Mouse (Mus musculus): ENCODE measurements around the gene Zfp13. TPM values are rescaled to one million over a fixed set of nuclear protein-coding genes. Genes with fewer than 3 reads are reported as not detected.
A peak's percentile ranks its signal among the peaks of the same experiment; 100 is the strongest.
"Not testable (repeated sequence)": the region's sequence is repeated elsewhere in the genome, so short reads cannot be mapped to it uniquely, and the experiment has no call there.

Gene Zfp13
- polyA plus RNA-seq, 1 experiment from 2014 or later, result 30.2 TPM

DNA sequence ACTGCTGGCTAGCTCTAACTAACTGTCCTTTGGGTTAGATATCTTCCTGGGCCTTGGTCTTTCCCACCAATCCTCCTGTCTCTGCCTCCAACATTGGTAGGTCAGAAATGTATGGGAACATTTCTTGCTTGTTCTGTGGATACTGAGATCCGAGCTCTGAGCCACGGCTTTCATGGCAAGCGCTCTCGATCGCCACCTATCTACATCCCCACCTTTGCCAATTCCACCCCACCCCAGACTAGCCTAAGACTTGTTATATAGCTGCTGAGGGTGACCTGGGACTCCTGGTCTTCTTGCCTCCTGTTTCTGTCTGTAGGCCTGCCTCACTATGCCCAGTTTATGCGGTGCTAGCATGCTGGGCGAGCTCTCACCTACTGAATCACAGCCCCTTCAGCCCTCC is 5.1 kb upstream of the Zfp13 start:
- peaks cover 8% of the 10 kb centered on the region; the same call in 1 of the 2 replicates for H3K4me1 ChIP-seq
- H3K9me3 ChIP-seq, result no peaks in the 10 kb centered on the region
- H3K27me3 ChIP-seq, result 0 out of 2 replicates have a peak, but pooled peaks cover 4% of the 10 kb centered on the region
- H3K9ac ChIP-seq (replicated peaks), result no peak overlapping the region
- H3K27ac ChIP-seq (replicated peaks), result no peak overlapping the region
- H3K36me3 ChIP-seq, result no peaks in the 10 kb centered on the region
- 76% methylated on average over 7 of the region's 7 CpGs for WGBS
- no peak overlapping the region for H3K4me3 ChIP-seq
- ATAC-seq (replicated peaks), result no peak
- no peak overlapping the region for H3K4me2 ChIP-seq (replicated peaks)

DNA sequence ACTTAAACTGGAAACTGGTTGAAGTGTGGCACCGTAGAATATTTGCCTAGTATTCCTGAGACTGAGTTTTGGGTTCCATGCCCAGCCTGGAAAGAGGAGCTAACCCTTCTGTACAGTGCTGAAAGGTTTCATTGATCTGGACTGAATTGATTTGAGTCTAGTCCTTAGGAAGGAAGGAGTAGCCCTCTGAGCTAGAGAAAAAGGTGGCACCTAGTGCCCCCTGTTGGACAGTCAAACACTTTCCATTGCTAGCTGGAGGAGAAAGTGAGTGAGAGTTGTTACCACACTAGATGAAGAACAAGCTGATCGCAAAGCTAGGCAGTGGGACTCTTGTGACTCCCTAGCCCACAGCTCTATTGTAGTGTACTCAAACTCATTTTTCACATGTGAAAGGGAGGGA is 4.3 kb upstream of the Zfp13 start:
- WGBS, result 53% methylated on average over 2 of the region's 2 CpGs
- Histone ChIP-seq H3K4me3 (no peak overlapping the region), H3K4me2 (replicated peaks) (no peak overlapping the region), H3K36me3 (no peaks in the 10 kb centered on the region), H3K4me1 (peaks cover 15% of the 10 kb centered on the region; the same call in 1 of the 2 replicates), H3K27me3 (0 out of 2 replicates have a peak, but pooled peaks cover 4% of the 10 kb centered on the region), H3K9me3 (no peaks in the 10 kb centered on the region), H3K9ac (replicated peaks) (no peak overlapping the region), H3K27ac (replicated peaks) (no peak overlapping the region)
- ATAC-seq (replicated peaks), result no peak

DNA sequence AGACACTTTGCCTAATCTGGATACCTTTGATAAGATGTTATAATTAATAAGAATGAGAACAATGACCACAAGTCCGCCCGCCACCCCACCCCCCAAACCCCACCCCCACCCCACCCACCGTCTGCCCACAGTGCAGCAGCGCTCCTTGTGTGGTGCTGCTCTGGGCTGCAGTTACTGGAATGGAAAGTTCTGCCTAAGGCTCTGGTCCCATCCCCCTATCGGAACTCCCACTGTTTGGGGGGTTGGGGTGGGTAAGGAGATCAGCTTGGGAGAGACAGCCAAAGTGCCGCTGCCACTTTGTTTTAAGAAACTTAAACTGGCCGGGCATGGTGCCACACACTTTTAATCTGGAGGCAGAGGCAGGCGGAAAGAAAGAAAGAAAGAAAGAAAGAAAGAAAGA is 3.8 kb upstream of the Zfp13 start:
- Histone ChIP-seq H3K9ac (replicated peaks) (no peak overlapping the region), H3K27me3 (0 out of 2 replicates have a peak, but pooled peaks cover 4% of the 10 kb centered on the region), H3K27ac (replicated peaks) (no peak overlapping the region), H3K4me2 (replicated peaks) (no peak overlapping the region), H3K9me3 (no peaks in the 10 kb centered on the region), H3K4me3 (no peak overlapping the region), H3K36me3 (no peaks in the 10 kb centered on the region), H3K4me1 (peaks cover 18% of the 10 kb centered on the region; the same call in 1 of the 2 replicates)
- no peak for ATAC-seq (replicated peaks)
- WGBS, result 15% methylated on average over 8 of the region's 8 CpGs

DNA sequence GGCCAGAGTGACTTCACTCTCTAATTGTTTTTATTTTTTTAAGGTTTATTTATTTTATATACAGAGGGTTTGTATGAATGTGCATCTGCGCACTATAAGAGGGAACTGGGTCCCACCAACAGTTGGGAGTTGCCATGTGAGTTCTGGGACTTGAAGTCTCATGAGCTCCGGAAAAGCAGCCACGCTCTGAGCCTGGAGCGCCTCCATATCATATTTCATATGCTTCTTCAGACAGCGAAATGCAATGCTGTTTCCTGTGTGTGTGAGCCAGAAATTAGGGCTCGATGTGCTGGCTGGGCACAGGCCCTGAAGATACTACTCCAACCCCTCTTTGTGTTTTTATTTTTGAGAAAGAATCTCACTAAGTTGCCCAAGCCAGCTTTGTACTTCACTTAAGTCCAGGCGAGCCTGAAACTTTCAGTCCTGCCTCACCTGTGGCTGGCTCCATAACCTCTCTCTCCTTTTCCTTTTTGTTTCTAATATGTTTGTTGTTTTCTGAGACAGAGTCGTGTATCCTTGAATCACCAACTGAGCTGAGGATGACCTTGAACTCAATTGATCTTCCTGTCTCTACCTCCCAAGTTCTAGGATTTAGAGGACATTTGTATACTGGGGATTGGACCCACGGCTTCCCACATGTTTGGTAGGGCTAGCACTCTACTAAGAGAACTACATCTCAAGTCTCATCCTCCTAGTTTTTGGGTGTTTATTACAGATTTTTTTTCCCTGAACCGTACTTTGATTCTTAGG is 2.7 kb upstream of the Zfp13 start:
- Histone ChIP-seq H3K9me3 (no peaks in the 10 kb centered on the region), H3K4me3 (no peak overlapping the region), H3K27me3 (0 out of 2 replicates have a peak, but pooled peaks cover 4% of the 10 kb centered on the region), H3K4me1 (peaks cover 18% of the 10 kb centered on the region; the same call in 1 of the 2 replicates), H3K27ac (replicated peaks) (no peak overlapping the region), H3K9ac (replicated peaks) (no peak overlapping the region), H3K36me3 (no peaks in the 10 kb centered on the region), H3K4me2 (replicated peaks) (no peak overlapping the region)
- 50% methylated on average over 10 of the region's 10 CpGs for WGBS
- no peak for ATAC-seq (replicated peaks)

DNA sequence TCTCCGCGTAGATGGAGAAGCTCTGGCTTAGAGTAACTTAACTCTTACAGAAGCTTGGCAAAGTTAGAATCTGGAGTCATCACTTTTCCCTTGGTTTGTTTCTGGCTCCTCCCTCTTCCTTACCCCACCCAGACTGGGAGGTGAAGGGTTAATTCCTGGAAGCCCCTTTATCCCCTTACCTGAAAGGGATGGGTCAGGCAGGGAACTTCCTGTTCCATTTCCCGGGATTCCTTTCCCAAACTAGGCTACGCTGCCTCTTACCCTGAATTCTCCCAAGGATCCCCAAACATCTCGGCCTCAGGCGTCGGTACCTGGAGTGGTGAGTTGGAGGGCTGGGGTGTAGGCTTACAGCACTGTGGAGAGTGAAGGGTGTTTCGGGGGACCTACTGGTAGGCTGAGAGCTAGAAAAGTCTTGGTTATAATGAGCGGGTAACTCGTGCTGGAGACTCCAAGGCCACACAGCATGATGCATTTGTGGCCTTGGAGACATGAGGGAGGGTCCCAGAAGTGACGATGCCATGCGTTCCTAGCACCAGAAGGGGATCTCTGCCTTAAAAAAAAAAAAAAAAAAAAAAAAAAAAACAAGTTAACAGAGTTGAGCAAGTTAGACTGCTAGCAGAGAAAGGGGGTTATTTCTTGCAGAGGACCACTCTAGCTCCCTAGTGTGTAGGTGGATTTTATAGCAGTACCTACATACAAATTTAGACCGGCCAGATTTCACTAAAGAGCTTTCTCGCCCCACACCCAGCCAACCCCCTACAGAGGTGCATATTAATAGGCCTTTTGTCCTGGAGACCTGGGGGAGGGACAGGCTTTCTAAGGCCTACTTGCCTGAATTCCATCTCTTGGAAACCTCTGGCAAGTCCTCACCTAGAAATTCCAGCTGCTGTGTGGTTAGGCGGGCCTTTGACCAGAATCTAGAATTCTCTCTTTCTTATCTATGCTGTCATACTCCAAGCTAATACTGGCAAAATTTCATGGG is 1.6 kb upstream of the Zfp13 start, which contains the start of gene Zscan10:
Zscan10 (plus strand) TSS at position 216 of the 982 bp plus-strand sequence.
- peaks cover 18% of the 10 kb centered on the region; the same call in 1 of the 2 replicates for H3K4me1 ChIP-seq
- no peak for ATAC-seq (replicated peaks)
- no peak within 1 kb of the TSS for H3K4me3 ChIP-seq
- no peaks in the 10 kb centered on the region for H3K36me3 ChIP-seq
- no peaks in the 10 kb centered on the region for H3K9me3 ChIP-seq
- H3K27me3 ChIP-seq, result 0 out of 2 replicates have a peak, but pooled peaks cover 4% of the 10 kb centered on the region
- H3K4me2 ChIP-seq (replicated peaks), result peak within 1 kb of the TSS; percentile 54
- no peak within 1 kb of the TSS for H3K9ac ChIP-seq (replicated peaks)
- 29% methylated on average over 15 of the region's 15 CpGs for whole genome bisulfite sequencing
- no peak within 1 kb of the TSS for H3K27ac ChIP-seq (replicated peaks)

DNA sequence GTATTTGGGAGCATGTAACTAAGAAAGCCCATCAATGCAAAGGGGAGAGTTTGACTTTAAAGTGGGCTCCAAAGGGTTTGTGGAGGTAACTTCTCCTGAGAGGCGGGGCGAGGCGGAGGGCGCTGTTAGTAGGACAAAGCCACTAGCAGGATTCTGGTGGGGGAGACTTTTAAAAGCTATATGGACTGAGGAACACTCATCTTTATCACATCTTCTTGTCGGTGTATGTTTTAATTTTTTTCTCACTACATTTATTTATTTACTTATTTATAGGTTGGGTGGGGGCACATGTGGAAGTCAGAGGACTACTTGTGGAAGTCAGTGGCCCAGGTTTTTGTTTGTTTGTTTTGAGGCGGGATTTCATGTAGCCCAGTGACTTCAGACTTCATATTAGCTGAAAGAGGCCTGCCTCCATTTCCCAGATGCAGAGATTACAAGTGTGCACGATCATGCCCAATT is 347 bp upstream of the Zfp13 start:
- H3K9me3 ChIP-seq, result no peaks in the 10 kb centered on the region
- peak overlapping the region; percentile 46 for H3K9ac ChIP-seq (replicated peaks)
- WGBS, result 46% methylated on average over 7 of the region's 7 CpGs
- peak overlapping the region; percentile 45 for H3K4me3 ChIP-seq
- peak overlapping the region; percentile 54 for H3K4me2 ChIP-seq (replicated peaks)
- H3K27me3 ChIP-seq, result 0 out of 2 replicates have a peak, but pooled peaks cover 4% of the 10 kb centered on the region
- peaks cover 18% of the 10 kb centered on the region; the same call in 1 of the 2 replicates for H3K4me1 ChIP-seq
- no peaks in the 10 kb centered on the region for H3K36me3 ChIP-seq
- peak overlapping the region; percentile 41 for H3K27ac ChIP-seq (replicated peaks)
- peak; percentile 6; the same call in 1 of the 2 replicates for ATAC-seq (replicated peaks)

DNA sequence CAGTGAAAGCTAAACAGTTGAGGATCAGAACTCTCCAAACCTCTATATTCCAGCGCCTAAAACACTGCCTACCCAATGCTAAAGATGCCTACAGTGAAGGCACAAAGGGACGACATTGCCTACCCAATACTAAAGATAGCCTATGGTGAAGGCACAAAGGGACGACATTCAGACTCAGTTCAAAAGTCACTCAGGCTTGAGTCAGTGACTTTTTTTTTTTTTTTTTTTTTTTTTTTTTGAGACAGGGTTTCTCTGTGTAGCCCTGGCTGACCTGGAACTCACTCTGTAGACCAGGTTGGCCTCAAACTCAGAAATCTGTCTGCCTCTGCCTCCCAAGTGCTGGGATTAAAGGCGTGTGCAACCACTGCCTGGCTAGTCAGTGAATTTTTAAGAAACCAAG is 4.1 kb downstream of the Zfp13 start:
- WGBS, result 82% methylated on average over 4 of the region's 4 CpGs
- not testable (repeated sequence) for H3K27me3 ChIP-seq; H3K4me2 ChIP-seq (replicated peaks); H3K27ac ChIP-seq (replicated peaks); H3K9ac ChIP-seq (replicated peaks); ATAC-seq (replicated peaks); H3K36me3 ChIP-seq; H3K9me3 ChIP-seq; H3K4me3 ChIP-seq
- H3K4me1 ChIP-seq, result peaks cover 29% of the 10 kb centered on the region

DNA sequence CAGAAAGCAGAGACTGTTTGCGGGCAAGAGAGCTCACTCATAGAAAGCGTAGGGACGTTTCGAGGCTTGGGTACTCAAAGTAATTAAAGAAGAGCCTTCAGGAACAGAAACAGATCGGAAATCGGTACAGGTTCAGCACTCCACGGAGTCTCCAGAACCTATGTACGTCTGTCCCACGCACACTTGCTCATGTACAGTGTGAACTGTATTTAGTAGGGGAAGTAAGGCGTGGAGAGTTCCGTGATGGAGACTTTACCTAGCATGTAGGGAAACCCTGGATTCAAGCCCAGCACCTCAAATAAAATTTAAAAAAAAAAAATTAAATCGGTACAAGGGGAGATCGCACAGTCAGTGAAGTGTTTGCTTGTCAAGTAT is 6.4 kb downstream of the Zfp13 start:
- 14% methylated on average over 13 of the region's 13 CpGs for WGBS
- Histone ChIP-seq H3K36me3 (no peaks in the 10 kb centered on the region), H3K27me3 (no peaks in the 10 kb centered on the region), H3K4me3 (peak overlapping the region; percentile 44), H3K4me2 (replicated peaks) (peak overlapping the region; percentile 60), H3K9ac (replicated peaks) (peak overlapping the region; percentile 50), H3K9me3 (no peaks in the 10 kb centered on the region), H3K27ac (replicated peaks) (peak overlapping the region; percentile 69), H3K4me1 (peaks cover 13% of the 10 kb centered on the region)
- ATAC-seq (replicated peaks), result peak; percentile 74

DNA sequence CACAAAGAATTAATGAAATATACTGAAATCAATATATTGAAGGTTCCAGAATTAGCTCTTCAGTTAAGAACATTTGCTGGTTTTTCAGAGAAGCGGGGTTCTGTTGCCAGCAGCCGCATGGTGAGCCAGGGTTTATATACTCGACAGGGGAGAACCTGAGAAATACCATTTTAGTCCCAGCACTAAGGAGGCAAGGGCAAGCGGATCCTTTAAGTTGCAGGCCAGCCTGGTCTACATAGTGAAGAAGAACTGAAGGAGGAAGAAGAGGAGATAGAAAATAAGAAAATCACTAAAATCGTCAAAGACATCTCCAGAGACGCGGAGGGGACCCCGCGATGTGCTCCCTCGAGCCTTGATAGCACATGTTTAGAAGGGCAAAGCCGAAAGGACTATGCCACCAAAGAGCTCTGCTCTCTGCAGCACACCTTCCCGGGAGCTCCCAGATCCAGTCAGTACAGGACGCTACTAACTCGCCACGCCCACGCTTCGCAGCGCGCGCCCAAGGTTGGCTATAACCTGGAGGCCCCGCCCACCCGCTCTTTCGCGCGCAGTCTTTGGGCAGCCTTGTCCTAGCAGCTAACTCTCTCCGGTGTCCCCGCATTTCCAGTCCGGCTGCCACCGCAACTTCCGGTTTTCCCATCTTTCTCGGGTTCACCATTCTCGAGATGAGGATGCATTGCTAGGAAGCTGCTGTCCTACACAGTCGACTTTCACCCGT is 6.9 kb downstream of the Zfp13 start:
- 8% methylated on average over 34 of the region's 34 CpGs for WGBS
- Histone ChIP-seq H3K9me3 (no peaks in the 10 kb centered on the region), H3K4me3 (peak overlapping the region; percentile 44), H3K9ac (replicated peaks) (peak overlapping the region; percentile 50), H3K27me3 (no peaks in the 10 kb centered on the region), H3K36me3 (no peaks in the 10 kb centered on the region), H3K4me1 (peaks cover 13% of the 10 kb centered on the region), H3K4me2 (replicated peaks) (peak overlapping the region; percentile 60), H3K27ac (replicated peaks) (peak overlapping the region; percentile 69)
- ATAC-seq (replicated peaks), result peak; percentile 99

DNA sequence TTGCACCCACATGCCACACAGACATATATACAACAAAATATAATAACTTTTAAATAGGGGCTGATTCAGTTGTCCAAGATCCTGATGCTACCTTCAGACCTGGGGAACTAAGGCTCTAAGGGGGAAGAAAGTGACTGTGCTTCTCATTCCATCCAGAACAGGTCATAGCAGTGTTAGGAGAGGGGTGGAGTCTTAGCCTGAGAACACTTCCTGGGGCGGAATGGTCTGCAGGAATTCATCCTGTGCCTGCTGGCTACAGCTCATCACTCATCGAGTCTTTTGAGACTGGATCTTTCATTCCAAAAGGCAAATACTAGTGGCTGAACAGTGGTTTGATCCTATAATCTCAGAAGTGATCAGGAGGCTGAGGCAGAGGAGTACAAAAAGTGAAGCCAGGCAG is 12.0 kb downstream of the Zfp13 start:
- Histone ChIP-seq H3K9ac (replicated peaks) (no peak overlapping the region), H3K4me2 (replicated peaks) (no peak overlapping the region), H3K27me3 (no peaks in the 10 kb centered on the region), H3K4me1 (peaks cover 36% of the 10 kb centered on the region), H3K9me3 (no peaks in the 10 kb centered on the region), H3K36me3 (no peaks in the 10 kb centered on the region), H3K27ac (replicated peaks) (no peak overlapping the region), H3K4me3 (no peak overlapping the region)
- 84% methylated on average over 2 of the region's 2 CpGs for WGBS
- ATAC-seq (replicated peaks), result no peak

DNA sequence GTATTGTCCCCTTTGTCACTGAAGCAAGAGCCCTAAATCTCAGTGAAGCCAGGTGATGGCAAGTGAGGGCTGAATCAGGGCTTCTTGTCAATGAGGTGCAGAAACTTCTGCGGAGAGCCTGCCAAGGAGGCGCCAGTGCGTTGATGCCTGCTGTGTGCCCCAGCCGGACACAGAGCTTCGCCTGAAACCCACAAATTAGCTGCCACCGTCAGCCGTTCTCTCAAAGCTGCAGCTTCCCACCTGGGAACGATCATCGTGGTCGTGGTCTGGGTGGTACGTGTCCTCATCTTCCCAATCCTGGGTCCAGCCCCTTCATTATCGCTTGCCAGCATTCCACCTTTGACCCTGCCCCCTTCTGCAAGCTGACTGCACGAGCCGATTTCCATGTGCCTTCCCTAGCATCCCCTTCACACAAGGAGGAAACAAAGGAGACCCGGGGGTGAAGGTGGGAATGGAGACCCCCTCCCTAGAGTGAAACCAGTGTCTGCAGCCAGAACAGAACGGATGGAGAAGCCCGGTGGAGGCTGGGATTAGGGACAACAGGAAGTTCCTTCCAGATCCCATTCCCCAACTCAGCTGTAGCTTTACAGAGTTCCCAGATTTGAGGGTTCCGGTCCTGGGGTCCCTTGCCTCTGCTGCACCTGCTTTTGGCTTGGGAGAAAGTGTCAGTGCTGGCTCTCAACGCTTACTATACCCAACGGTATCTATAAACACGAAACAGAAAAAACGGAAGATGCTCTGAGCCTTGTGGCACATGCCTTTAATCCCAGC is 13.4 kb downstream of the Zfp13 start:
- Histone ChIP-seq H3K4me2 (replicated peaks) (peak overlapping the region; percentile 80), H3K9ac (replicated peaks) (peak overlapping the region; percentile 80), H3K27ac (replicated peaks) (peak overlapping the region; percentile 35), H3K4me3 (peak overlapping the region; percentile 57), H3K9me3 (no peaks in the 10 kb centered on the region), H3K36me3 (peaks cover 8% of the 10 kb centered on the region), H3K27me3 (no peaks in the 10 kb centered on the region), H3K4me1 (peaks cover 31% of the 10 kb centered on the region)
- under 1% methylated on average over 22 of the region's 22 CpGs for WGBS
- ATAC-seq (replicated peaks), result peak; percentile 92
